Mouse (Mus musculus) erythroblast, embryonic 14.5 days (primary cell): Measurements from ENCODE around the gene Pde7b.

Experiments used
- GATA1 ChIP-seq: IDR thresholded peaks from 2 replicates; pipeline ENCODE4 v1.6.1; 2012; ENCODE audit warnings: low read length, inconsistent platforms, mixed read lengths
- TAL1 ChIP-seq: IDR thresholded peaks from 3 replicates; pipeline ENCODE4 v1.6.1; 2012; ENCODE audit warnings: low read length, inconsistent platforms, mixed read lengths

DNA sequence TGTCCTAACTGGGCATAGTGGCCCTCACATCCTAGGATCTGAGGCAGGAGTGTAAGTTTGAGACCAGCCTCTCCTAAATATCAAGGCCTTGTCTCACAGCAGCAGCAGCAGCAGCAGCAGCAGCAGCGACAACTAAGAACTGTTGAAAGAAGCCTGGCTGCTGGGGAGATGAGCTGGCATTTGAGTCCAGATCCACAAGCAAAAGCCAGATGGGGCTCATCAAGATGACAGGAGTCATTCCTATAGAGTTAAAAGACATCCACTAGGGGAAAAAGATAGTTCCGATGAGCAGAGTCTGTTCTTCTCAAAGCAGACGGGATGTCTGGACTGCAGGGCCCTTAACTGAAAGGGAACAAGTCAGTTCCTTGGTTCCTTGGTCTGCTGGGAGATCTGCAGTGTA is 316.5 kb downstream of the Pde7b start:
- TF ChIP-seq TAL1 (no peak), GATA1 (no peak)
